Mouse (Mus musculus): ENCODE measurements around the gene Nat8f2.
"Not testable (repeated sequence)": the region's sequence is repeated elsewhere in the genome, so short reads cannot be mapped to it uniquely, and the experiment has no call there.

Nat8f2 gene

GRCm38 (mm10) chr6:85869006-85869405 is at the start of gene Nat8f2:
TSS of gene Nat8f2 (minus strand) at chr6:85869158.
- POLR2A ChIA-PET, CTCF ChIA-PET: not testable (repeated sequence)

GRCm38 (mm10) chr6:85918341-85918740 is 49.4 kb upstream of the Nat8f2 start:
- POLR2A ChIA-PET, CTCF ChIA-PET: not testable (repeated sequence)

- ChIA-PET POLR2A (interaction anchor here in 3 of 4 experiments (1.0 to 2.1 kb wide), 10 partner anchors 13 to 779 kb away, joined by 3 to 17 read pairs (median 5); partner anchors contain the start of genes Alms1 (in 1 of the 3), Dusp11 (in 1 of the 3), Nat8f4 (in 1 of the 3) and Spr (in 1 of the 3)), CTCF (interaction anchor here in 1 of 4 experiments (1.5 to 2.3 kb wide), 5 partner anchors 8 to 465 kb away, joined by 3 to 22 read pairs (median 7); partner anchors contain the start of genes Alms1, Cct7, Nat8f4 and Pradc1)
Measured at GRCm38 (mm10) chr6:85916596-85916995, 47.6 kb upstream of the Nat8f2 start.

GRCm38 (mm10) chr6:85915539-85916513 is 46.9 kb upstream of the Nat8f2 start, which contains the start of gene Nat8f1:
TSS of gene Nat8f1 (minus strand) at chr6:85915687.
- POLR2A ChIA-PET = interaction anchor here (0.6 to 2.1 kb wide), 33 partner anchors 8 to 778 kb away, joined by 3 to 17 read pairs (median 4); partner anchors contain the start of genes Nat8f4 (in 3 of the 4), Dusp11 (in 2 of the 4), Alms1 (in 1 of the 4) and Cct7 (in 1 of the 4)
- CTCF ChIA-PET = interaction anchor here (0.5 to 2.3 kb wide), 29 partner anchors 9 to 1361 kb away, joined by 3 to 22 read pairs (median 4); partner anchors contain the start of genes Alms1 (in 2 of the 4), Nat8f4 (in 2 of the 4), Add2 (in 1 of the 4) and Cct7 (in 1 of the 4)

- ChIA-PET POLR2A (interaction anchor here (0.7 to 2.1 kb wide), 31 partner anchors 9 to 777 kb away, joined by 3 to 17 read pairs (median 4); partner anchors contain the start of genes Nat8f4 (in 3 of the 4), Dusp11 (in 2 of the 4), Alms1 (in 1 of the 4) and Cct7 (in 1 of the 4)), CTCF (interaction anchor here (0.5 to 2.3 kb wide), 29 partner anchors 9 to 1360 kb away, joined by 3 to 22 read pairs (median 4); partner anchors contain the start of genes Alms1 (in 2 of the 4), Nat8f4 (in 2 of the 4), Add2 (in 1 of the 4) and Cct7 (in 1 of the 4))
Measured at GRCm38 (mm10) chr6:85915141-85915538, 46.2 kb upstream of the Nat8f2 start.

GRCm38 (mm10) chr6:85911587-85911986 is 42.6 kb upstream of the Nat8f2 start, which contains the start of gene Tprkb:
TSS of gene Tprkb (plus strand) at chr6:85911865.
- ChIA-PET POLR2A (no interaction called here), CTCF (no interaction called here)

- ChIA-PET POLR2A (no interaction called here), CTCF (interaction anchor here in 2 of 4 experiments (0.5 to 0.7 kb wide), 2 partner anchors 106 to 473 kb away, joined by 3 to 7 read pairs; partner anchors contain the start of gene Figla (in 1 of the 2))
Measured at GRCm38 (mm10) chr6:85909704-85910103, 40.7 kb upstream of the Nat8f2 start.

GRCm38 (mm10) chr6:85908341-85908740 is 39.4 kb upstream of the Nat8f2 start:
- ChIA-PET CTCF (interaction anchor here in 2 of 4 experiments (0.6 kb wide), 2 partner anchors 69 to 320 kb away, joined by 3 to 8 read pairs; no protein-coding TSS in a partner anchor), POLR2A (no interaction called here)

GRCm38 (mm10) chr6:85906911-85907351 is 38.0 kb upstream of the Nat8f2 start:
- CTCF ChIA-PET = interaction anchor here in 1 of 4 experiments (1.2 kb wide), 1 partner anchor 303 kb away, joined by 3 read pairs; no protein-coding TSS in a partner anchor

GRCm38 (mm10) chr6:85904642-85905061 is 35.7 kb upstream of the Nat8f2 start, which contains the start of gene Nat8f4:
TSS of gene Nat8f4 (minus strand) at chr6:85904884.
- CTCF ChIA-PET = interaction anchor here (0.6 to 2.8 kb wide), 12 partner anchors 8 to 524 kb away, joined by 3 to 22 read pairs (median 4); partner anchors contain the start of gene Nat8f1 (in 3 of the 4)
- POLR2A ChIA-PET = interaction anchor here in 3 of 4 experiments (1.1 to 2.9 kb wide), 8 partner anchors 11 to 453 kb away, joined by 3 to 13 read pairs (median 4); partner anchors contain the start of genes Nat8f1 (in 3 of the 3) and Pradc1 (in 1 of the 3)

More at GRCm38 (mm10) chr6:85906911-85907351, 38.0 kb upstream of the Nat8f2 start:
- POLR2A ChIA-PET = not testable (repeated sequence)

GRCm38 (mm10) chr6:85902303-85902702 is 33.3 kb upstream of the Nat8f2 start:
- POLR2A ChIA-PET = interaction anchor here in 2 of 4 experiments (0.6 to 2.9 kb wide), 7 partner anchors 9 to 315 kb away, joined by 3 to 12 read pairs (median 4); partner anchors contain the start of genes Alms1 (in 1 of the 2) and Nat8f1 (in 1 of the 2)
- CTCF ChIA-PET = no interaction called here

- CTCF ChIA-PET = interaction anchor here in 1 of 4 experiments (0.6 kb wide), 1 partner anchor 1154 kb away, joined by 3 read pairs; no protein-coding TSS in a partner anchor
- POLR2A ChIA-PET = interaction anchor here in 1 of 4 experiments (2.5 kb wide), 1 partner anchor 17 kb away, joined by 5 read pairs; the partner anchor contains the start of gene Nat8f1
Measured at GRCm38 (mm10) chr6:85898596-85899475, 29.9 kb upstream of the Nat8f2 start.

- ChIA-PET POLR2A (interaction anchor here in 2 of 4 experiments (1.4 to 2.5 kb wide), 3 partner anchors 9 to 443 kb away, joined by 3 to 12 read pairs (median 9); partner anchors contain the start of genes Cct7 (in 1 of the 2), Nat8f4 (in 1 of the 2) and Pradc1 (in 1 of the 2)), CTCF (interaction anchor here in 1 of 4 experiments (0.8 to 1.8 kb wide), 3 partner anchors 9 to 115 kb away, joined by 4 to 7 read pairs (median 5); partner anchors contain the start of gene Nat8f4)
Measured at GRCm38 (mm10) chr6:85895061-85895648, 26.2 kb upstream of the Nat8f2 start.

GRCm38 (mm10) chr6:85888961-85889360 is 20.0 kb upstream of the Nat8f2 start:
- CTCF ChIA-PET = interaction anchor here in 1 of 4 experiments (1.0 to 1.3 kb wide), 2 partner anchors 15 to 40 kb away, joined by 3 read pairs; partner anchors contain the start of gene Nat8f4
- POLR2A ChIA-PET = interaction anchor here in 2 of 4 experiments (0.7 to 1.1 kb wide), 2 partner anchors 16 to 40 kb away, joined by 3 read pairs; partner anchors contain the start of gene Nat8f4 (in 1 of the 2)

GRCm38 (mm10) chr6:85884311-85884710 is 15.4 kb upstream of the Nat8f2 start:
- ChIA-PET POLR2A (no interaction called here), CTCF (no interaction called here)

- CTCF ChIA-PET = not testable (repeated sequence)
Measured at GRCm38 (mm10) chr6:85883246-85883645, 14.3 kb upstream of the Nat8f2 start.

More at GRCm38 (mm10) chr6:85883246-85883645, 14.3 kb upstream of the Nat8f2 start:
- POLR2A ChIA-PET = interaction anchor here in 2 of 4 experiments (0.6 to 1.6 kb wide), 2 partner anchors 10 to 11 kb away, joined by 3 to 9 read pairs; no protein-coding TSS in a partner anchor
